Mouse (Mus musculus) ES-E14 (cell line): ENCODE measurements at regions not wholly inside any gene's neighbourhood (a gene's known extent, or its start where the extent isn't known, plus 50 kb on each side); places are given as distances from the start of the nearest gene placed in this dataset.

Experiments
- CHD2 ChIP-seq: IDR thresholded peaks from 2 replicates; pipeline ENCODE4 v1.6.1; 2014; ENCODE audit warnings: mild to moderate bottlenecking, low read depth, low read length, inconsistent platforms
- HCFC1 ChIP-seq: IDR thresholded peaks from 2 replicates; pipeline ENCODE4 v1.6.1; 2012; ENCODE audit warnings: low read length, inconsistent platforms, borderline replicate concordance; ENCODE audit not compliant: insufficient read depth
- ZNF384 ChIP-seq: IDR thresholded peaks from 2 replicates; pipeline ENCODE4 v1.6.1; 2012; ENCODE audit warnings: low read depth, low read length, inconsistent platforms

DNA sequence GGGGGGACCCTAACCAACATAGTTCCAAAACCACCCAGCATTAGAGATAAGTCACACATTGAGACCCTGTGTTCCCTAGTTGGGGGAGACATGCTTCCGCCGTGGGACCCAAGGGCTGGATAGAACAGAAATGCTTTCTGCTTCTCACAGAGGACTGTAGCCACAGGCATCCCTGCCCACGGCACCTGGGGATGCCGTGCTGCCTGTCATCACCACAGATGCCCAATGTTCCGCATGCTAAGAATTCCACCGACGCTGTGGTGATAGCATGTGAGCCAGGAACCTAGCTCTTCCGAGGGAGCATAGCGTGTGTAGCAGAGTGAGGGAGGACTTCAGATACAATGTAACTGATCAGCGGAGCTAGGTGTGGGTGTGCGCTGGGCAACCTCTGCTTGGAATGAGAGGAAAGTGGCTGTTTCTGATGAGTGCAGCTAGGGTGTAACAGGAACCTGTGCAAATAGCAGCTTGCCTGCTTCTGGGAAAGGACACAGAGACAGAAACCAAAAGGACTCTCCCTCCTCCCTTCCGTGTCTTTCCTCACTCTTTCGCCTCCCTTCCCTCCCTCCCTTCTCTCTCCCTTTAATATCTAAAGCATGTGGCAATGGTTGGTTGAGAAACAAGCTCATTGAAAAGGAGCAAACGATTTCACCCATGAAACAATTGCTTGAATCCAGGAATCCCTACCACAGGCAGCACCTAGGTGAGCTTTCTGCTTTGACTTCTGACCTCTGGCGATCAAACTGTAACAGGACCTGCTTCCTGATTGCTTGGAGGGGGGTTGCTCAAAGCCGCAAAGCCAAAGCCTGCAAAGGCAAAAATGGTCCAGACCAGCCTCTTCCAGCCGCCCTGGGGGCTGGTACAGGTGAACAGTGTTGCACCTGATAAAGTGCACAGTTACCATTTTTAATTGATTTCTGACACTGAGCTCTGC lies 102.3 kb downstream of the Gm26897 start:
- TF ChIP-seq HCFC1, result no peak
- TF ChIP-seq ZNF384, result no peak
- TF ChIP-seq CHD2, result no peak
